In genomic region chr19:47549174-47549573, GRCm38 (mm10) we compare ENCODE assay signal across 15 mouse cellular contexts.
"Had no signal": no experiment of that assay in that cellular context is flagged by ENCODE, and none has a peak within 500 bp of the region (broad histone marks: within the 10 kb centered on the region; RNA-seq: fewer than 3 reads in every experiment).

No protein-coding gene starts in this region.

- H3K9me3 ChIP-seq: intestine, embryonic 15.5 days; limb, embryonic 10.5 days; liver, embryonic 15.5 days; midbrain, embryonic 15.5 days; stomach, embryonic 15.5 days had no signal

- ATAC-seq: intestine, embryonic 15.5 days; midbrain, embryonic 15.5 days had no signal

- H3K4me1 ChIP-seq: intestine, embryonic 15.5 days; liver, embryonic 15.5 days; midbrain, embryonic 15.5 days; stomach, embryonic 15.5 days had no signal

- DNase-seq: kidney, adult 18-20 months; kidney, postnatal 14 days; lung, embryonic 14.5 days; lung, postnatal 14 days; thymus, postnatal 36 days had no signal

- H3K27me3 ChIP-seq: intestine, embryonic 15.5 days; liver, embryonic 15.5 days; megakaryocyte, embryonic 14.5 days; midbrain, embryonic 15.5 days; stomach, embryonic 15.5 days had no signal

- H3K4me2 ChIP-seq: intestine, embryonic 15.5 days; liver, embryonic 11.5 days; liver, embryonic 15.5 days; lung, embryonic 14.5 days; midbrain, embryonic 11.5 days; midbrain, embryonic 15.5 days; stomach, embryonic 15.5 days had no signal

- H3K36me3 ChIP-seq: intestine, embryonic 15.5 days; limb, embryonic 10.5 days; liver, embryonic 15.5 days; midbrain, embryonic 15.5 days; stomach, embryonic 15.5 days had no signal

- H3K27ac ChIP-seq: intestine, embryonic 15.5 days; left cerebral cortex, adult 2 months; limb, embryonic 10.5 days; liver, embryonic 15.5 days; macrophage; midbrain, embryonic 15.5 days; stomach, embryonic 15.5 days had no signal

- H3K4me3 ChIP-seq: intestine, embryonic 15.5 days; left cerebral cortex, adult 2 months; limb, embryonic 10.5 days; liver, embryonic 15.5 days; megakaryocyte, embryonic 14.5 days; midbrain, embryonic 15.5 days; stomach, embryonic 15.5 days had no signal

- H3K9ac ChIP-seq: intestine, embryonic 15.5 days; liver, embryonic 15.5 days; lung, embryonic 14.5 days; midbrain, embryonic 15.5 days; stomach, embryonic 15.5 days had no signal
